Mouse (Mus musculus): Measurements from ENCODE around the gene Camta2.

DNA sequence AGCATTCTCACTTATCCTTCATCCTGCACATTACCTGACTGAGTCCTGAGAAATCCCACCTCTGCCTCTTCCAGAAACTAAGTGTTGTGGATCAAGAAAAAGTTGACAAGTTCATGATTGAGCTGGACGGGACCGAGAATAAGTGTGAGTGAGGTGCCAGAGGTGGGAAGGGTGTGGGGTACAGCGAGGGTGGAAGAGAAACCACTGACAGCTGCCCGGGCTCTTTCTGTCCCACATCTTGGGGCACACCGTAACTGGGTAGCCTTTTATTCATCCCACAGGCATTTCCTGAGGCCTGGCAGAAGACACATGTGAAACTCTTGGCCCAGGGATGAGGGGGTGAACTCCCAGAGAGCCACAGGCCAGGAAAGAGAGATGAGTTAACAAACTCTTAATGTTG is 29.4 kb downstream of the Camta2 start:
- TF ChIP-seq CTCF (IDR thresholded peaks at IDR 0.05; ENCODE audit: low read depth) (no peak), EP300 (IDR thresholded peaks at IDR 0.05; ENCODE audit: low read depth) (no peak)
